Mouse (Mus musculus) embryonic facial prominence, embryonic 15.5 days (tissue): ENCODE data around the gene Col13a1. TPM values are rescaled to one million over a fixed set of nuclear protein-coding genes. Genes with fewer than 3 reads are reported as not detected.
A peak's percentile ranks its signal among the peaks of the same experiment; 100 is the strongest.

ENCODE experiments used
- ATAC-seq: fragments of 200-750 bp; cut with Nextera tagmentation; 2 replicates; pipeline ENCODE4 v1.8.0; 2017; ENCODE audit warnings: low read depth, moderate TSS enrichment; ENCODE audit not compliant: insufficient number of reproducible peaks, low FRiP score, low TSS enrichment
- H3K27ac ChIP-seq: fragments of 300-500 bp; sonication (generic); replicated peaks from 2 replicates; pipeline ENCODE4 v1.5.1; 2015; ENCODE audit warnings: mild to moderate bottlenecking, inconsistent platforms
- H3K27me3 ChIP-seq: fragments of 300-500 bp; sonication (generic); 2 replicates; pipeline ENCODE4 v1.6.1; 2015; ENCODE audit warnings: inconsistent platforms
- H3K36me3 ChIP-seq: fragments of 300-500 bp; sonication (generic); 2 replicates; pipeline ENCODE4 v1.6.1; 2015; ENCODE audit warnings: mild to moderate bottlenecking, inconsistent platforms
- H3K4me1 ChIP-seq: fragments of 300-500 bp; sonication (generic); 2 replicates; pipeline ENCODE4 v1.6.1; 2015; ENCODE audit warnings: inconsistent platforms
- H3K4me2 ChIP-seq: fragments of 300-500 bp; sonication (generic); replicated peaks from 2 replicates; pipeline ENCODE4 v1.6.1; 2015; ENCODE audit warnings: mild to moderate bottlenecking, inconsistent platforms
- H3K4me3 ChIP-seq: fragments of 300-500 bp; sonication (generic); replicated peaks from 2 replicates; pipeline ENCODE4 v1.5.1; 2015; ENCODE audit warnings: mild to moderate bottlenecking, inconsistent platforms
- H3K9ac ChIP-seq: fragments of 300-500 bp; sonication (generic); 2 replicates; pipeline ENCODE4 v1.6.1; 2015; ENCODE audit warnings: inconsistent platforms
- H3K9me3 ChIP-seq: fragments of 300-500 bp; sonication (generic); replicated peaks from 2 replicates; pipeline ENCODE4 v1.6.1; 2016; ENCODE audit warnings: inconsistent platforms
- WGBS: fragments of 180-500 bp; shearing (Covaris S2); methylation state at CpG from one replicate; pipeline ENCODE4 v1.1.7; 2015; 5-methylcytosine and 5-hydroxymethylcytosine counted together
- polyA plus RNA-seq: library from polyadenylated mRNA; unstranded; fragments of >200 nt; fragmentation: Nextera tagmentation; extraction: Ambion mirVana; gene quantifications from 2 replicates; pipeline ENCODE4 v1.2.1, GENCODE M21; 2015

Col13a1 gene
- polyA plus RNA-seq, 1 experiment from 2014 or later, result 13.1 TPM

GRCm38 (mm10) chr10:61894564-61894963 is 84.3 kb downstream of the Col13a1 start:
- Histone ChIP-seq H3K4me2 (no peak overlapping the region), H3K9ac (no peak overlapping the region), H3K27me3 (no peaks in the 10 kb centered on the region), H3K4me1 (peaks cover 6% of the 10 kb centered on the region), H3K4me3 (no peak overlapping the region), H3K27ac (no peak overlapping the region), H3K9me3 (no peaks in the 10 kb centered on the region), H3K36me3 (no peaks in the 10 kb centered on the region)
- ATAC-seq, result no peak
- WGBS, result 82% methylated on average over 5 of the region's 5 CpGs

- WGBS, result 65% methylated on average over 9 of the region's 9 CpGs
- no peaks in the 10 kb centered on the region for H3K27me3 ChIP-seq
- H3K27ac ChIP-seq, result no peak overlapping the region
- no peaks in the 10 kb centered on the region for H3K9me3 ChIP-seq
- ATAC-seq, result no peak
- H3K4me1 ChIP-seq, result peaks cover 16% of the 10 kb centered on the region
- no peak overlapping the region for H3K4me3 ChIP-seq
- H3K4me2 ChIP-seq, result no peak overlapping the region
- no peaks in the 10 kb centered on the region for H3K36me3 ChIP-seq
- no peak overlapping the region for H3K9ac ChIP-seq
Observed at GRCm38 (mm10) chr10:61891138-61891537, 87.8 kb downstream of the Col13a1 start.

- H3K4me2 ChIP-seq, result no peak overlapping the region
- no peak overlapping the region for H3K27ac ChIP-seq
- H3K9ac ChIP-seq, result no peak overlapping the region
- H3K36me3 ChIP-seq, result no peaks in the 10 kb centered on the region
- peaks cover 16% of the 10 kb centered on the region for H3K4me1 ChIP-seq
- no peaks in the 10 kb centered on the region for H3K9me3 ChIP-seq
- peak; percentile 64; the same call in 1 of the 2 replicates for ATAC-seq
- 93% methylated on average over 10 of the region's 10 CpGs for WGBS
- no peak overlapping the region for H3K4me3 ChIP-seq
- H3K27me3 ChIP-seq, result no peaks in the 10 kb centered on the region
Observed at GRCm38 (mm10) chr10:61890294-61890693, 88.6 kb downstream of the Col13a1 start.

- H3K27ac ChIP-seq, result no peak overlapping the region
- WGBS, result 19% methylated on average over 4 of the region's 4 CpGs
Observed at GRCm38 (mm10) chr10:61879427-61879826, 99.5 kb downstream of the Col13a1 start.

GRCm38 (mm10) chr10:61877787-61878186 is 101.1 kb downstream of the Col13a1 start:
- Histone ChIP-seq H3K4me3 (no peak overlapping the region), H3K36me3 (no peaks in the 10 kb centered on the region), H3K4me1 (peaks cover 19% of the 10 kb centered on the region), H3K9me3 (no peaks in the 10 kb centered on the region), H3K27me3 (peaks cover 14% of the 10 kb centered on the region), H3K27ac (no peak overlapping the region), H3K4me2 (no peak overlapping the region), H3K9ac (no peak overlapping the region)
- WGBS, result 9% methylated on average over 6 of the region's 6 CpGs
- 0 out of 2 replicates have a peak, but pooled peaks have one; percentile 26 for ATAC-seq

More at GRCm38 (mm10) chr10:61879427-61879826, 99.5 kb downstream of the Col13a1 start:
- peak; percentile 27; the same call in 1 of the 2 replicates for ATAC-seq
- H3K27me3 ChIP-seq, result peaks cover 14% of the 10 kb centered on the region
- H3K9ac ChIP-seq, result no peak overlapping the region
- H3K4me2 ChIP-seq, result no peak overlapping the region
- H3K4me1 ChIP-seq, result peaks cover 19% of the 10 kb centered on the region
- H3K36me3 ChIP-seq, result no peaks in the 10 kb centered on the region
- no peak overlapping the region for H3K4me3 ChIP-seq
- H3K9me3 ChIP-seq, result no peaks in the 10 kb centered on the region

- Histone ChIP-seq H3K27ac (no peak overlapping the region), H3K4me1 (peaks cover 14% of the 10 kb centered on the region), H3K27me3 (peaks cover 2% of the 10 kb centered on the region; the same call in 1 of the 2 replicates), H3K9ac (no peak overlapping the region), H3K4me2 (no peak overlapping the region), H3K9me3 (no peaks in the 10 kb centered on the region), H3K36me3 (no peaks in the 10 kb centered on the region), H3K4me3 (no peak overlapping the region)
- ATAC-seq, result no peak
- 78% methylated on average over 3 of the region's 3 CpGs for WGBS
Observed at GRCm38 (mm10) chr10:61869796-61870195, 109.1 kb downstream of the Col13a1 start.

- WGBS, result 24% methylated on average over 11 of the region's 11 CpGs
- no peak overlapping the region for H3K4me2 ChIP-seq
- peak; percentile 52 for ATAC-seq
Observed at GRCm38 (mm10) chr10:61866045-61866580, 112.8 kb downstream of the Col13a1 start.

GRCm38 (mm10) chr10:61859451-61859850 is 119.5 kb downstream of the Col13a1 start:
- Histone ChIP-seq H3K27me3 (no peaks in the 10 kb centered on the region), H3K27ac (0 out of 2 replicates have a peak overlapping the region, but pooled peaks have one; percentile 58), H3K4me2 (no peak overlapping the region), H3K36me3 (0 out of 2 replicates have a peak, but pooled peaks cover 9% of the 10 kb centered on the region), H3K4me1 (0 out of 2 replicates have a peak, but pooled peaks cover 8% of the 10 kb centered on the region), H3K9ac (no peak overlapping the region), H3K9me3 (peaks cover 12% of the 10 kb centered on the region), H3K4me3 (no peak overlapping the region)
- ATAC-seq, result no peak
- 57% methylated on average over 2 of the region's 2 CpGs for WGBS

More at GRCm38 (mm10) chr10:61866045-61866580, 112.8 kb downstream of the Col13a1 start:
- Histone ChIP-seq H3K9ac (no peak overlapping the region), H3K9me3 (peaks cover 12% of the 10 kb centered on the region), H3K27me3 (no peaks in the 10 kb centered on the region), H3K27ac (peak overlapping the region; percentile 65; the same call in 1 of the 2 replicates), H3K4me1 (peaks cover 14% of the 10 kb centered on the region), H3K36me3 (0 out of 2 replicates have a peak, but pooled peaks cover 9% of the 10 kb centered on the region), H3K4me3 (no peak overlapping the region)

GRCm38 (mm10) chr10:61855139-61855675 is 123.7 kb downstream of the Col13a1 start:
- Histone ChIP-seq H3K9ac (no peak overlapping the region), H3K9me3 (no peaks in the 10 kb centered on the region), H3K27me3 (no peaks in the 10 kb centered on the region), H3K4me3 (no peak overlapping the region), H3K4me1 (0 out of 2 replicates have a peak, but pooled peaks cover 10% of the 10 kb centered on the region), H3K36me3 (no peaks in the 10 kb centered on the region), H3K4me2 (no peak overlapping the region), H3K27ac (no peak overlapping the region)
- 67% methylated on average over 8 of the region's 8 CpGs for WGBS
- ATAC-seq, result no peak

GRCm38 (mm10) chr10:61852824-61853223 is 126.1 kb downstream of the Col13a1 start:
- H3K9me3 ChIP-seq, result no peaks in the 10 kb centered on the region
- H3K4me3 ChIP-seq, result no peak overlapping the region
- no peaks in the 10 kb centered on the region for H3K27me3 ChIP-seq
- no peaks in the 10 kb centered on the region for H3K36me3 ChIP-seq
- ATAC-seq, result no peak
- H3K4me2 ChIP-seq, result no peak overlapping the region
- no peak overlapping the region for H3K9ac ChIP-seq
- WGBS, result 88% methylated on average over 8 of the region's 8 CpGs
- H3K27ac ChIP-seq, result no peak overlapping the region
- H3K4me1 ChIP-seq, result peaks cover 24% of the 10 kb centered on the region

- Histone ChIP-seq H3K4me3 (no peak overlapping the region), H3K36me3 (no peaks in the 10 kb centered on the region), H3K9me3 (no peaks in the 10 kb centered on the region), H3K27ac (peak overlapping the region; percentile 75), H3K9ac (no peak overlapping the region), H3K4me2 (no peak overlapping the region), H3K27me3 (no peaks in the 10 kb centered on the region), H3K4me1 (peaks cover 24% of the 10 kb centered on the region)
- WGBS, result 46% methylated on average over 6 of the region's 6 CpGs
- ATAC-seq, result no peak
Observed at GRCm38 (mm10) chr10:61848553-61848952, 130.4 kb downstream of the Col13a1 start.
